Mouse (Mus musculus) CH12.LX (cell line): ENCODE results near the gene Olfr675. TPM values are rescaled to one million over a fixed set of nuclear protein-coding genes. Genes with fewer than 3 reads are reported as not detected.
A peak's percentile ranks its signal among the peaks of the same experiment; 100 is the strongest.

Source experiments
- DNase-seq: peaks from one replicate; pipeline ENCODE4 v3.0.0-alpha.2; 2013; ENCODE audit errors: extremely low read depth
- H3K27ac ChIP-seq: 2 replicates; pipeline ENCODE4 v1.5.1; 2012; ENCODE audit warnings: low read depth, mild to moderate bottlenecking, control low read depth, moderate library complexity; ENCODE audit not compliant: insufficient read depth
- H3K27me3 ChIP-seq: replicated peaks from 2 replicates; pipeline ENCODE3; 2012; ENCODE audit warnings: inconsistent platforms
- H3K36me3 ChIP-seq, 2 experiments: replicated peaks in 1 of 2; 2 replicates each; pipeline versions ENCODE3 to v1.6.1; 2012; ENCODE audit warnings: inconsistent platforms in 1 of 2, low read length in 1 of 2, mild to moderate bottlenecking in 1 of 2, mixed read lengths in 1 of 2, moderate library complexity in 1 of 2; ENCODE audit not compliant: control insufficient read depth in 1 of 2, insufficient read depth in 1 of 2
- H3K4me1 ChIP-seq, 2 experiments: 2 replicates each; pipeline ENCODE4 v1.6.1; 2012; ENCODE audit warnings: inconsistent platforms in 1 of 2, moderate library complexity in 1 of 2; ENCODE audit not compliant: insufficient read depth in 2 of 2, control insufficient read depth in 1 of 2
- H3K4me2 ChIP-seq: 2 replicates; pipeline ENCODE4 v1.6.1; 2012; ENCODE audit warnings: low read depth, mild to moderate bottlenecking, control low read depth; ENCODE audit not compliant: poor library complexity, insufficient read depth, severe bottlenecking
- H3K4me3 ChIP-seq, 3 experiments: fragments of 150-350 bp in 1 of 3; sonication (generic) in 1 of 3; replicated peaks in 1 of 3; 2 replicates each; pipeline versions ENCODE3 to v1.5.1; 2011 to 2012; ENCODE audit warnings: low read depth in 2 of 3, low read length in 2 of 3, mild to moderate bottlenecking in 2 of 3, moderate library complexity in 2 of 3, control low read depth in 1 of 3, improper control_type of control experiment in 1 of 3, inconsistent platforms in 1 of 3, mixed read lengths in 1 of 3; ENCODE audit not compliant: poor library complexity in 1 of 3
- H3K79me2 ChIP-seq: replicated peaks from 2 replicates; pipeline ENCODE4 v1.6.1; 2012; ENCODE audit warnings: mild to moderate bottlenecking, moderate library complexity; ENCODE audit not compliant: control insufficient read depth, poor library complexity, insufficient read depth, severe bottlenecking; ENCODE audit errors: extremely low read depth
- H3K9ac ChIP-seq: 2 replicates; pipeline ENCODE4 v1.6.1; 2012; ENCODE audit warnings: low read depth, mild to moderate bottlenecking, control low read depth, moderate library complexity; ENCODE audit not compliant: insufficient read depth
- H3K9me3 ChIP-seq: replicated peaks from 2 replicates; pipeline ENCODE3; 2012; ENCODE audit warnings: low read length, inconsistent platforms, mixed read lengths
- CHD1 ChIP-seq: IDR thresholded peaks from 2 replicates; pipeline ENCODE4 v1.6.1; 2012; ENCODE audit warnings: low read depth, low read length, improper control_type of control experiment, inconsistent platforms
- CTCF ChIP-seq, 2 experiments: IDR thresholded peaks in 1 of 2; conservative IDR thresholded peaks in 1 of 2; 2 replicates each; pipeline ENCODE4 v1.5.1; 2011 to 2012; ENCODE audit warnings: low read depth in 2 of 2, low read length in 2 of 2, improper control_type of control experiment in 1 of 2, inconsistent platforms in 1 of 2, mild to moderate bottlenecking in 1 of 2, moderate library complexity in 1 of 2
- ETS1 ChIP-seq: conservative IDR thresholded peaks from 2 replicates; pipeline ENCODE4 v1.6.1; 2012; ENCODE audit warnings: low read depth, mild to moderate bottlenecking, inconsistent platforms, low read length, improper control_type of control experiment, moderate library complexity
- GABPA ChIP-seq: IDR thresholded peaks from 2 replicates; pipeline ENCODE4 v1.6.1; 2012; ENCODE audit warnings: low read depth, low read length, improper control_type of control experiment, inconsistent platforms; ENCODE audit not compliant: insufficient replicate concordance
- JUN ChIP-seq: IDR thresholded peaks from 2 replicates; pipeline ENCODE4 v1.6.1; 2011; ENCODE audit warnings: low read depth, mild to moderate bottlenecking, low read length, improper control_type of control experiment, moderate library complexity; ENCODE audit not compliant: insufficient read depth
- MAFK ChIP-seq: IDR thresholded peaks from 2 replicates; pipeline ENCODE4 v1.6.1; 2011; ENCODE audit warnings: low read length, improper control_type of control experiment; ENCODE audit not compliant: insufficient replicate concordance
- MAZ ChIP-seq: IDR thresholded peaks from 2 replicates; pipeline ENCODE4 v1.6.1; 2012; ENCODE audit warnings: low read depth, mild to moderate bottlenecking, inconsistent platforms, low read length, improper control_type of control experiment, moderate library complexity
- MXI1 ChIP-seq: IDR thresholded peaks from 2 replicates; pipeline ENCODE4 v1.6.1; 2011; ENCODE audit warnings: mild to moderate bottlenecking, low read depth, low read length, improper control_type of control experiment
- MYC ChIP-seq: IDR thresholded peaks from 2 replicates; pipeline ENCODE4 v1.6.1; 2011; ENCODE audit warnings: low read depth, mild to moderate bottlenecking, improper control_type of control experiment, low read length
- RAD21 ChIP-seq: IDR thresholded peaks from 2 replicates; pipeline ENCODE4 v1.6.1; 2011; ENCODE audit warnings: low read depth, mild to moderate bottlenecking, low read length, improper control_type of control experiment, moderate library complexity
- SMC3 ChIP-seq: IDR thresholded peaks from 2 replicates; pipeline ENCODE4 v1.6.1; 2011; ENCODE audit warnings: low read depth, low read length, improper control_type of control experiment
- USF2 ChIP-seq: conservative IDR thresholded peaks from 2 replicates; pipeline ENCODE4 v1.6.1; 2011; ENCODE audit warnings: low read depth, low read length, improper control_type of control experiment
- ZC3H11A ChIP-seq: IDR thresholded peaks from 2 replicates; pipeline ENCODE4 v1.6.1; 2012; ENCODE audit warnings: low read depth, mild to moderate bottlenecking, inconsistent platforms, low read length, improper control_type of control experiment
- dilution Hi-C: fragments of 300-500 bp; cut with MboI; formaldehyde crosslinking; loops from 2 replicates; pipeline ENCODE4 v1.14.3; 2020; ENCODE audit warnings: low sequenced_read_pairs; ENCODE audit not compliant: extremely low pct_unique_long_range_greater_than_20kb, extremely low pct_ligation_motif_present
- in situ Hi-C: fragments of 300-500 bp; cut with MboI; formaldehyde crosslinking; loops from 3 replicates; pipeline ENCODE4 v1.14.3; 2019; ENCODE audit warnings: low sequenced_read_pairs, low pct_ligation_motif_present, low pct_unique_long_range_greater_than_20kb, mixed read lengths
- polyA plus RNA-seq: library from polyadenylated mRNA; unstranded; fragments of >175 nt; gene quantifications from 2 replicates; pipeline ENCODE4 v1.2.1, GENCODE M21; 2012; ENCODE audit warnings: low read depth; ENCODE audit not compliant: insufficient read length
- total RNA-seq, 2 experiments: library from RNA; depleted of rRNA; stranded (reverse); fragments of 300-350 nt in 1 of 2; fragments of >200 nt in 1 of 2; gene quantifications; 2 replicates each; pipeline ENCODE4 v1.2.3; 2012 to 2014

Gene Olfr675
- total RNA-seq (2012; rRNA removed), result not detected in 2 replicates
- not detected in 2 replicates for total RNA-seq (2014; rRNA removed)
- polyA plus RNA-seq, result not detected in 2 replicates

DNA sequence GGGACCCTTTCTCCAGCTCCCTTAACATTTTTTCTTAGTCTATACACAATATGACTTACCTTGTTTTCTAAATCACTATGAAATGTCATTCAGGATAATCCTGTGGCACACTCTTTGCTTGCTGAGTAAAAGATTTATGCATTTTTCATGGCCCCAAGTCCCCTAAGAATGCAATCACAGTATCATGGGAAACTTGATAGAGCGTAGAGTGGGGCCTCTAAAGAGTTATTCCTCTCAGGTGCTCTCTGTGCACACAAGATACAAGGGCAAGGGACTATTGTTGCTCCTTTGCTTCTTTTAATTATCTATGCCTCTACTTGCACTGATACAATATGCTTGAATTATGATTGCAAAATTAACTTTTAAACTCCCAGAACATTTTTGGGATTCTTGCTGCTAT, at the start of gene Olfr675:
TSS of gene Olfr675 (minus strand) at position 101 of the 400 bp plus-strand sequence.
- DNase-seq, result no peak
- H3K4me3 ChIP-seq, result no peak within 1 kb of the TSS
- H3K27ac ChIP-seq, result no peak within 1 kb of the TSS
- in situ Hi-C loops, result no loop called here
- no peaks in the 10 kb centered on the region for H3K27me3 ChIP-seq
- TF ChIP-seq MAZ (no peak), GABPA (no peak)
- H3K4me1 ChIP-seq, result no peaks in the 10 kb centered on the region
- no peaks in the 10 kb centered on the region for H3K79me2 ChIP-seq
- no peak within 1 kb of the TSS for H3K4me2 ChIP-seq
- H3K9ac ChIP-seq, result no peak within 1 kb of the TSS
- dilution Hi-C loops, result no loop called here
- no peaks in the 10 kb centered on the region for H3K36me3 ChIP-seq
- no peaks in the 10 kb centered on the region for H3K9me3 ChIP-seq

DNA sequence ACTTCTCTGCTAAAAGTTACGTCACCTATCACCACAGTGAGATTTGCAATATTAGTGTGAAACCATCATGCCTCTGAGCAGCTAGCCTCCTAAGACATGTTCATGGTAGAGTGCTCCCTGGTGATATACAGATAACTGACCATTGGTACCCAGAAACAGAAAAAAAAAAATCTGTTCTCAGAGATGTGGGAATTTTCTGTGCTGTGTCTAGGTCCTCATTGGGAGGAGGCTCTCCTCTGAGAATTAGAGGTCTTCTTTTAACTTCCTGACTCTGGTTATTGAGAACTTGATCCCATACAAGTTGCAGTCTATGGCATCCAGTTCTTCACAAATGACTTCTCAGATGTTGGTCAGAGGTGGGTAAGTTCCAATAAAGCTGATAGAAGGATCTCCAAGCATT, 35.9 kb upstream of the Olfr675 start, which contains the start of gene Olfr678:
TSS of gene Olfr678 (plus strand) at position 301 of the 400 bp plus-strand sequence.
- H3K4me3 ChIP-seq, result no peak within 1 kb of the TSS
- DNase-seq, result no peak
- dilution Hi-C loops (no loop called here), in situ Hi-C loops (no loop called here)
- no peaks in the 10 kb centered on the region for H3K79me2 ChIP-seq
- TF ChIP-seq ETS1 (no peak), JUN (no peak), MYC (no peak), MAFK (no peak), MXI1 (no peak), CHD1 (no peak), ZC3H11A (no peak), USF2 (no peak)
- peaks cover 0 to 3% of the 10 kb centered on the region in 2 experiments; a peak in 1 of 4 replicates for H3K4me1 ChIP-seq
- H3K9me3 ChIP-seq, result no peaks in the 10 kb centered on the region
- no peak within 1 kb of the TSS for H3K4me2 ChIP-seq
- no peaks in the 10 kb centered on the region for H3K27me3 ChIP-seq
- no peak within 1 kb of the TSS for H3K9ac ChIP-seq
- H3K36me3 ChIP-seq, result no peaks in the 10 kb centered on the region
- H3K27ac ChIP-seq, result no peak within 1 kb of the TSS

DNA sequence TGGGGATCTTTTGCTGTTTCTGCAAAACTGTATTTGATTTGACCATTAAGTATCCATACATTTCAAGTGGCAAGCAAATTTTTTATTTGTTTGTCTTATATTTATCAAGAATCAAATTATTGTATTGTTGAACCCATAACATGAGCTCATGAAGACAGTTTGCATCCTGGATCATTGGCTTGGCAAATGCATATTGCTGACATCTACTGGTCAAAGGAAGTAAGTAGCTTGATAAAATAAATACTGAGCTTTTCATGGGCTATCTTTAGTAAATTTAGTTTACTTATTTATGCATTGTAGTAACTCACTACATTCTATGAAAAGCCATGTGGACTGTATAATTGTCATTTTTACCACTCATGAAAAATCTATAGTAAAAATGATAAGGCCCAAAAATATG, 30.7 kb upstream of the Olfr675 start:
- in situ Hi-C loops, result no loop called here
- peaks cover 0 to 3% of the 10 kb centered on the region in 2 experiments; a peak in 1 of 4 replicates for H3K4me1 ChIP-seq
- no peaks in the 10 kb centered on the region for H3K36me3 ChIP-seq
- TF ChIP-seq CTCF (conservative IDR thresholded peaks at IDR 0.05 in 1 of 2, IDR thresholded peaks at IDR 0.05 in 1 of 2; ENCODE audit: low read depth in 2 of 2, low read length in 2 of 2), result peak in 1 of 2 experiments; percentile 37; a peak in 2 of 4 replicates
- peak; percentile 6; the same call in 1 of the 2 replicates for TF ChIP-seq SMC3
- peak; percentile 2; the same call in 1 of the 2 replicates for TF ChIP-seq RAD21
- TF ChIP-seq ETS1, result no peak
- TF ChIP-seq, all 38 proteins: peak for 3
- DNase-seq, result no peak
- Histone ChIP-seq H3K4me2 (no peak overlapping the region), H3K27ac (no peak overlapping the region), H3K9me3 (no peaks in the 10 kb centered on the region), H3K27me3 (no peaks in the 10 kb centered on the region), H3K79me2 (no peaks in the 10 kb centered on the region), H3K9ac (no peak overlapping the region), H3K4me3 (no peak overlapping the region)
- dilution Hi-C loops, result no loop called here
